Mouse (Mus musculus): Measurements from ENCODE around the gene Zfp260.

Zfp260 gene

GRCm38 (mm10) chr7:30122188-30122530 lies 27.6 kb downstream of the Zfp260 start:
- DNase-seq (ENCODE audit: low spot score in 2 of 2) = no peak

GRCm38 (mm10) chr7:30129900-30130299 lies 35.3 kb downstream of the Zfp260 start:
- DNase-seq (ENCODE audit: low spot score in 2 of 2) = no peak

- no peak for DNase-seq (ENCODE audit: low spot score in 2 of 2)
These were observed 37.8 kb downstream of the Zfp260 start for GRCm38 (mm10) chr7:30132396-30132795.

- DNase-seq (ENCODE audit: low spot score in 2 of 2) = no peak
These were observed 42.2 kb downstream of the Zfp260 start for GRCm38 (mm10) chr7:30136826-30137225.

- DNase-seq (ENCODE audit: low spot score in 2 of 2) = no peak
These were observed 48.6 kb downstream of the Zfp260 start for GRCm38 (mm10) chr7:30143170-30143554.

GRCm38 (mm10) chr7:30143555-30144209 lies 49.1 kb downstream of the Zfp260 start:
- peak; percentile 64 to 67 for DNase-seq (ENCODE audit: low spot score in 2 of 2)

- DNase-seq (ENCODE audit: low spot score in 2 of 2) = no peak
These were observed 52.4 kb downstream of the Zfp260 start for GRCm38 (mm10) chr7:30147011-30147410.

- no peak for DNase-seq (ENCODE audit: low spot score in 2 of 2)
These were observed 59.5 kb downstream of the Zfp260 start for GRCm38 (mm10) chr7:30154040-30154439.

- no peak for DNase-seq (ENCODE audit: low spot score in 2 of 2)
These were observed 60.9 kb downstream of the Zfp260 start for GRCm38 (mm10) chr7:30155507-30155906.

All from right cerebral cortex, postnatal 36 days (tissue).